Mouse (Mus musculus) heart, embryonic 16.5 days (tissue): ENCODE data around the gene Pex11g. TPM values are rescaled to one million over a fixed set of nuclear protein-coding genes. Genes with fewer than 3 reads are reported as not detected.

Experiments
- ATAC-seq: fragments of 200-750 bp; cut with Nextera tagmentation; replicated peaks from 2 replicates; pipeline ENCODE4 v1.8.0; 2017; ENCODE audit warnings: moderate number of reproducible peaks; ENCODE audit not compliant: insufficient read depth, low FRiP score; ENCODE audit errors: extremely low read depth
- H3K27ac ChIP-seq: fragments of 300-500 bp; sonication (generic); 2 replicates; pipeline ENCODE4 v1.5.1; 2014; ENCODE audit warnings: mild to moderate bottlenecking, low read length, control low read depth, moderate library complexity
- H3K27me3 ChIP-seq: fragments of 300-500 bp; sonication (generic); 2 replicates; pipeline ENCODE4 v1.6.1; 2014; ENCODE audit warnings: low read length, mixed read lengths; ENCODE audit not compliant: control insufficient read depth, insufficient read depth
- H3K36me3 ChIP-seq: fragments of 300-500 bp; sonication (generic); 2 replicates; pipeline ENCODE4 v1.6.1; 2014; ENCODE audit not compliant: control insufficient read depth, insufficient read depth
- H3K4me1 ChIP-seq: fragments of 300-500 bp; sonication (generic); 2 replicates; pipeline ENCODE4 v1.6.1; 2014; ENCODE audit warnings: low read length, mixed read lengths; ENCODE audit not compliant: control insufficient read depth, insufficient read depth
- H3K4me2 ChIP-seq: fragments of 300-500 bp; sonication (generic); 2 replicates; pipeline ENCODE4 v1.6.1; 2014; ENCODE audit warnings: low read depth, mild to moderate bottlenecking, control low read depth, low read length
- H3K4me3 ChIP-seq: fragments of 300-500 bp; sonication (generic); 2 replicates; pipeline ENCODE4 v1.5.1; 2014; ENCODE audit warnings: mild to moderate bottlenecking, control low read depth, low read length
- H3K9ac ChIP-seq: fragments of 300-500 bp; sonication (generic); 2 replicates; pipeline ENCODE4 v1.6.1; 2014; ENCODE audit warnings: low read length, control low read depth
- H3K9me3 ChIP-seq: fragments of 300-500 bp; sonication (generic); replicated peaks from 2 replicates; pipeline ENCODE4 v1.6.1; 2016; ENCODE audit warnings: low read length; ENCODE audit not compliant: control insufficient read depth
- WGBS: fragments of 180-500 bp; shearing (Covaris S2); extraction: QIAGEN DNeasy Blood & Tissue Kit; methylation state at CpG from one replicate; pipeline ENCODE4 v1.1.7; 2014; 5-methylcytosine and 5-hydroxymethylcytosine counted together
- polyA plus RNA-seq: library from polyadenylated mRNA; unstranded; fragments of >200 nt; fragmentation: Nextera tagmentation; extraction: Ambion mirVana; gene quantifications from 2 replicates; pipeline ENCODE4 v1.2.1, GENCODE M21; 2015

Pex11g gene
- polyA plus RNA-seq, 1 experiment from 2014 or later: 5.3 TPM

DNA sequence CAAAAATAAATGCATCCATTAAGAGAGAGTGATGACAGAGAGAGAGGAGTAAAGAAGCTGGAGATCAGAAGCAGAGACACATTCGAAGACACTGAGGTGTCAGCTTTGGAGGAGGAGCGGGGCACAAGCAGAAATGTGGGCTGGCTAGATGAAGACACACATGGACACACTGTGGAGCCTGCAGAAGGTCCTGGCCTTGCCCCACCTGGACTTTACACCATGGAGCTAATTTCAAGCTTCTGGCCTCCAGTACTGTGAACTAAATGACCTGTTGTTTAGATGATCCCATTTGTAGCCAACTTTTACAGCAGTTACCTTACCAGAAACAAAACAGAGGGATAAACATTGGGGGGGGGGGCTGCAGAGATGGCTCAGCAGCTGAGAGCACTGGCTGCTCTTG is 4.2 kb downstream of the Pex11g start:
- Histone ChIP-seq H3K4me1 (peaks cover 4% of the 10 kb centered on the region), H3K27ac (no peak overlapping the region), H3K4me2 (no peak overlapping the region), H3K9ac (no peak overlapping the region), H3K36me3 (no peaks in the 10 kb centered on the region), H3K9me3 (no peaks in the 10 kb centered on the region), H3K4me3 (no peak overlapping the region), H3K27me3 (no peaks in the 10 kb centered on the region)
- WGBS: 88% methylated on average over 2 of the region's 2 CpGs
- ATAC-seq: no peak

- Histone ChIP-seq H3K36me3 (peaks cover 71% of the 10 kb centered on the region), H3K4me2 (no peak overlapping the region), H3K27ac (no peak overlapping the region), H3K4me3 (no peak overlapping the region), H3K4me1 (no peaks in the 10 kb centered on the region), H3K9me3 (no peaks in the 10 kb centered on the region), H3K9ac (no peak overlapping the region), H3K27me3 (no peaks in the 10 kb centered on the region)
- ATAC-seq: no peak
- WGBS: 98% methylated on average over 25 of the region's 25 CpGs
Observed at GRCm38 (mm10) chr8:3451992-3452391, 15.5 kb downstream of the Pex11g start.

DNA sequence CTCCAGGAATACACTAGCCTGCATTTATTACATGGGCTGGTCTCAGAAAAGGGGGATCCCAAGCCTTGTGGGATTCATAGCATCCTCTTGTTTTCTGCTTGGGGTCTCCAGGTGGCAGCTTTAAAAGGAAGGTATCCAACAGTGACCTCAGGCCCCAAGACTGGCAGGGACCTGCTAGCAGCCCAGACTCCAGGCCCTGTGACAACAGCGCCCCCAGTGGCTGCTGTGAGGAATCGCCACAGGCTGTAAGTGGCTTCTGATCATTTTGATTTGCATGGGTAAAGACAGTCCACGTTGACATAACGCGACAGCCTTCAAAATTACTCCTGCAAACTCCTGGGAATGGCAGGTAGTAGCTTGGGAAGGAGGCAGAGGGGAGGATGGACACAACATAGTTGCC is 16.8 kb downstream of the Pex11g start:
- Histone ChIP-seq H3K9me3 (no peaks in the 10 kb centered on the region), H3K36me3 (peaks cover 66% of the 10 kb centered on the region), H3K27ac (no peak overlapping the region), H3K27me3 (no peaks in the 10 kb centered on the region), H3K4me2 (no peak overlapping the region), H3K9ac (no peak overlapping the region), H3K4me1 (no peaks in the 10 kb centered on the region), H3K4me3 (no peak overlapping the region)
- 31% methylated on average over 5 of the region's 5 CpGs for WGBS
- ATAC-seq: no peak

DNA sequence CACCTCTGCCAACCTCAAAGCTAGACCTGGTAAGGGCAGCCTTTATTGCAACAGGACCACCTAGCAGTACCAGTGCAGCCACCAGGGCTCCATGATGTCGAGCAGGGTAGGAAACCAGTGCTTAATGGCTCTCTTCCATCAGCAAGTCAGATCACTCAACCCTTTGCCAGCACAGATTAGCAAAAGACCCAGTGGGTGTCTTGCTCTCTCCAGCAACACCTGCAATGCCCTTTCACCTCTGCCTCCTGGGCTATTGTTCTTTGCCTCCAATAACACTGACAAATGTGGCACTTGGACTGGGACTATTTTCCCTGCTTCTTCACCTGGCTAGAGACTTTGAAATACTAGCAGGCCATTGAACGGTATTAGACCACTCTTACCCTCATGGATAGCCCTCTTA is 18.3 kb downstream of the Pex11g start:
- Histone ChIP-seq H3K4me2 (no peak overlapping the region), H3K27me3 (no peaks in the 10 kb centered on the region), H3K4me3 (no peak overlapping the region), H3K27ac (no peak overlapping the region), H3K4me1 (no peaks in the 10 kb centered on the region), H3K9me3 (no peaks in the 10 kb centered on the region), H3K9ac (no peak overlapping the region), H3K36me3 (peaks cover 56% of the 10 kb centered on the region)
- ATAC-seq: no peak
- WGBS: 90% methylated on average over 2 of the region's 2 CpGs

GRCm38 (mm10) chr8:3439510-3439909 is 28.0 kb downstream of the Pex11g start:
- Histone ChIP-seq H3K4me3 (no peak overlapping the region), H3K9ac (no peak overlapping the region), H3K4me2 (no peak overlapping the region), H3K36me3 (peaks cover 50% of the 10 kb centered on the region), H3K9me3 (no peaks in the 10 kb centered on the region), H3K27ac (no peak overlapping the region), H3K27me3 (no peaks in the 10 kb centered on the region), H3K4me1 (no peaks in the 10 kb centered on the region)
- no peak for ATAC-seq
- 78% methylated on average over 12 of the region's 12 CpGs for WGBS

DNA sequence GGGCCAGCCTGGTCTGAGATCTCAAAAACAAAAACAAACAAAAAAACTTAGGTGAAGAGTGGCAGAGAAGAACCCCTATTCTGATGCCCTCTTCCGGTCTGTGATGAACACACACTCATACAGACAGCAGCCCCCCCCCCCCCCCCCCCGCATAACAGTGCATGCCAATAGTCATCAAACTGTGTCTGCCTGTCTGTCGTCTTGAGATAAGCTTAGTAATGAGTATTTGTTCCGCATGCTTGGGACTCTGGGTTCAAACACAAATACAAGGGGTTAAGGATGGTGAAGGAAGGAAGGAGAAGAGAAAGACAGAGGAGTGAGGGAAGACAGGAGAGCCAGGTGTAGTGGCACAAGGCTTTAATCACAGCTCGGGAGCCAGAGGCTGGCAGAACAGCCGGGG is 31.0 kb downstream of the Pex11g start:
- no peak overlapping the region for H3K4me2 ChIP-seq
- peaks cover 64% of the 10 kb centered on the region for H3K36me3 ChIP-seq
- no peak for ATAC-seq
- no peaks in the 10 kb centered on the region for H3K4me1 ChIP-seq
- H3K27me3 ChIP-seq: no peaks in the 10 kb centered on the region
- no peak overlapping the region for H3K9ac ChIP-seq
- no peaks in the 10 kb centered on the region for H3K9me3 ChIP-seq
- H3K27ac ChIP-seq: no peak overlapping the region
- no peak overlapping the region for H3K4me3 ChIP-seq
- WGBS: 85% methylated on average over 5 of the region's 6 CpGs

- peaks cover 37% of the 10 kb centered on the region for H3K36me3 ChIP-seq
- no peak overlapping the region for H3K4me3 ChIP-seq
Observed at GRCm38 (mm10) chr8:3431113-3431512, 36.4 kb downstream of the Pex11g start.

DNA sequence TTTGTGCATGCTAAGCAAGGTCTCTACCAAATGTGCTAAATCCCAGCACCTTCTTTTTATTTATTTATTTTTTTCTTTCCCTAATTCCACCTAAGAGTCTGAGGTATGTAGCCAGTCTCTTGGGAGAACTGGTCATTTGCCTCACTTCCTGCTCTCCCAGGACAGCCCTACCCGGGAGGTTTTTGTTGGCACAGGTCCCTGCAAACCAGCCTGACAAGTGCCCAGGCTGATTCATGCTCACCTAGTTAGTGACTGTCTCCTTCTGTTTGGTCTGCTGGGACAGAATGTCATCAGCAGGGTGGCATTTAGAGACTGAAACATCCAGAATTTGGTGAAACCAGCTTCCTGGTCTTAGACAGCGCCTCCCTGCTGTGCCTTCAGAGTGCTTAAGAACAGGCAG is 37.5 kb downstream of the Pex11g start:
- H3K36me3 ChIP-seq: peaks cover 31% of the 10 kb centered on the region
- WGBS: 56% methylated on average over 2 of the region's 2 CpGs
- no peak for ATAC-seq

More at GRCm38 (mm10) chr8:3431113-3431512, 36.4 kb downstream of the Pex11g start:
- no peak overlapping the region for H3K4me2 ChIP-seq
- peaks cover 3% of the 10 kb centered on the region; the same call in 1 of the 2 replicates for H3K4me1 ChIP-seq
- WGBS: 73% methylated on average over 3 of the region's 3 CpGs
- H3K9me3 ChIP-seq: no peaks in the 10 kb centered on the region
- H3K9ac ChIP-seq: no peak overlapping the region
- no peaks in the 10 kb centered on the region for H3K27me3 ChIP-seq
- ATAC-seq: no peak
- H3K27ac ChIP-seq: no peak overlapping the region

DNA sequence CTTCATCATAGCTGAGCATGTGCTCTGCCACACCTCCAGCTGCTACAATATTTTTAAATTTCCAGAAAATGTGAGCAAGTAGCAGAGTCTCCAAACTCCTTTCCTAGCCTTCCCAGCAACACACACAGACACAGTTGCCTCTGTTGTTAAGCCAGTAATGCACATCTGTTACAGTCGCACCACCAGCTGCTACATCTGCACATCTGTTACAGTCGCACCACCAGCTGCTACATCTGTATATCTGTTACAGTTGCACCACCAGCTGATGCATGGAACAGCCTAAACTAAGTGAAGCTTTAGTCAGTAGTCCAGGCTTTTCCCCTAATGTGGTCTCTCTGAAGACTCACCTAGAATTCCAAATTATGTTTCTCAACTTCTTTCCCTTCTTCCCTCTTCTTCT is 39.1 kb downstream of the Pex11g start:
- Histone ChIP-seq H3K27ac (no peak overlapping the region), H3K4me3 (no peak overlapping the region), H3K9me3 (no peaks in the 10 kb centered on the region), H3K27me3 (no peaks in the 10 kb centered on the region), H3K4me2 (no peak overlapping the region), H3K36me3 (peaks cover 25% of the 10 kb centered on the region), H3K4me1 (peaks cover 3% of the 10 kb centered on the region; the same call in 1 of the 2 replicates), H3K9ac (no peak overlapping the region)
- ATAC-seq: no peak
- WGBS: 83% methylated on average over 2 of the region's 2 CpGs

More for the DNA sequence above, 37.5 kb downstream of the Pex11g start:
- Histone ChIP-seq H3K27ac (no peak overlapping the region), H3K4me3 (no peak overlapping the region), H3K9ac (no peak overlapping the region), H3K4me1 (peaks cover 3% of the 10 kb centered on the region; the same call in 1 of the 2 replicates), H3K27me3 (no peaks in the 10 kb centered on the region), H3K4me2 (no peak overlapping the region), H3K9me3 (no peaks in the 10 kb centered on the region)
